ENCODE assay signal across 14 mouse cellular contexts in the genomic region with DNA sequence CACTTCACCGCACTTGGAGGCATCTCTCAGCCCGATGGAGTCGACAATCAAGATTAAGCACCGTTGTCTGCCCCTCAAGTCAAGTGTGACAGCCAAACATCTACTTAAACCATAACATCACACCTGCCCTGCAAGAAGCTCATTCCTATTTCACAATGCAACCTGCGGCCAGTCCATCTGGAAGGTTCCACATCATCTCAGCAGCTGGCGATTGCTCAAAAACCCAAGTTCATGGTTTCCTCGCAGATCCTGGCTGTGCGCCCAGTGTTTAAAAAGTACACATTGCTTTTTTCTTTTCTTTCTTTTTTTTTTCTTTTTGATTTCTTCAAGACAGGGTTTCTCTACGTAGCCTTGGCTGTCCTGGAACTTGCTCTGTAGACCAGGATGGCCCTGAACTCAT. TPM values are rescaled to one million over a fixed set of nuclear protein-coding genes. Genes with fewer than 3 reads are reported as not detected.
DNase-seq lines count a peak whose midpoint lies in the region; ATAC-seq lines count a peak whose summit lies in the region.
"Had no signal": no experiment of that assay in that cellular context is flagged by ENCODE, and none has a peak within 500 bp of the region (broad histone marks: within the 10 kb centered on the region; RNA-seq: fewer than 3 reads in every experiment).

No protein-coding gene starts in this region.

- 0 out of 2 replicates have a peak, but pooled peaks cover 4% of the 10 kb centered on the region for H3K4me1 ChIP-seq in kidney, embryonic 16.5 days (ENCODE audit: insufficient read depth, low read length)

- H3K36me3 ChIP-seq in kidney, embryonic 16.5 days (ENCODE audit: insufficient read depth, low read length) = no peaks in the 10 kb centered on the region
- H3K36me3 ChIP-seq: midbrain, embryonic 13.5 days; neural tube, embryonic 13.5 days had no signal

- no peak overlapping the region for H3K4me2 ChIP-seq in kidney, embryonic 16.5 days (replicated peaks; ENCODE audit: low read depth, low read length)
- H3K4me2 ChIP-seq: forebrain, embryonic 13.5 days; midbrain, embryonic 13.5 days; neural tube, embryonic 13.5 days had no signal

- H3K27me3 ChIP-seq in kidney, embryonic 16.5 days (ENCODE audit: insufficient read depth, low read length) = no peaks in the 10 kb centered on the region
- H3K27me3 ChIP-seq: forebrain, embryonic 13.5 days; midbrain, embryonic 13.5 days; neural tube, embryonic 13.5 days had no signal

- H3K27ac ChIP-seq in kidney, embryonic 16.5 days (ENCODE audit: low read length) = no peak overlapping the region
- H3K27ac ChIP-seq: forebrain, embryonic 13.5 days; midbrain, embryonic 13.5 days; neural tube, embryonic 13.5 days had no signal

- no peak for ATAC-seq in kidney, embryonic 16.5 days (ENCODE audit: low FRiP score, low TSS enrichment)
- ATAC-seq in megakaryocyte progenitor cell, adult 5-6 weeks (replicated peaks; ENCODE audit: poor library complexity) = peak; percentile 37; the same call in 1 of the 2 replicates
- no peak for ATAC-seq in cerebellum, adult (ENCODE audit: insufficient number of reproducible peaks, low FRiP score, low TSS enrichment)
- ATAC-seq: forebrain, embryonic 13.5 days; midbrain, embryonic 13.5 days had no signal

- H3K9ac ChIP-seq in kidney, embryonic 16.5 days (replicated peaks; ENCODE audit: low read length) = no peak overlapping the region
- H3K9ac ChIP-seq: forebrain, embryonic 13.5 days; midbrain, embryonic 13.5 days; neural tube, embryonic 13.5 days had no signal

- WGBS in kidney, embryonic 16.5 days = 57% methylated on average over 9 of the region's 9 CpGs

- H3K4me3 ChIP-seq in kidney, embryonic 16.5 days (ENCODE audit: low read length) = no peak overlapping the region
- H3K4me3 ChIP-seq: forebrain, embryonic 13.5 days; midbrain, embryonic 13.5 days; neural tube, embryonic 13.5 days had no signal

- DNase-seq in kidney, adult 18-20 months = peak; percentile 37
- DNase-seq in adrenal gland, adult 8-10 months = peak; percentile 28
- peak; percentile 66 for DNase-seq in kidney, postnatal 14 days
- no peak for DNase-seq in right cerebral cortex, adult 18-20 months
- no peak for DNase-seq in gastrocnemius, adult 8-10 months (ENCODE audit: low spot score in 2 of 2)
- DNase-seq: heart, postnatal 36 days; liver; thymus, adult 18-20 months had no signal

- H3K9me3 ChIP-seq in kidney, embryonic 16.5 days (ENCODE audit: low read length) = no peaks in the 10 kb centered on the region; the same call in 1 of the 2 replicates
- H3K9me3 ChIP-seq: forebrain, embryonic 13.5 days; neural tube, embryonic 13.5 days had no signal

RNA-seq across cellular contexts. Expression of a gene that starts 28.7 kb away (rescaled TPM):
- polyA plus RNA-seq in kidney, embryonic 16.5 days (2015; fragmentation: Nextera tagmentation; extraction: Ambion mirVana) = 868 and 911 TPM in 2 replicates
- total RNA-seq in adrenal gland, adult 8-10 months (2022) = 1,000 to 10,000 TPM; 2,109 to 2,569 (median 2,425) TPM
- total RNA-seq in megakaryocyte progenitor cell, adult 5-6 weeks (2015) = 4,894 and 5,633 TPM in 2 replicates
- 809 and 847 TPM in 2 replicates for total RNA-seq in megakaryocyte progenitor cell, adult 5-6 weeks (2017)
- total RNA-seq in gastrocnemius, adult 8-10 months (2022) = 1,000 to 10,000 TPM; 3,387 to 4,149 (median 3,897) TPM

Comparison
In these comparisons a context has a peak if more than half of its experiments do, and no peak if none do; other contexts are left out.
1. DNase-seq: peak in kidney, adult 18-20 months (single experiment), adrenal gland, adult 8-10 months (single experiment) and kidney, postnatal 14 days (single experiment); none in right cerebral cortex, adult 18-20 months (single experiment) and gastrocnemius, adult 8-10 months (0 of 2).